In the genomic region with DNA sequence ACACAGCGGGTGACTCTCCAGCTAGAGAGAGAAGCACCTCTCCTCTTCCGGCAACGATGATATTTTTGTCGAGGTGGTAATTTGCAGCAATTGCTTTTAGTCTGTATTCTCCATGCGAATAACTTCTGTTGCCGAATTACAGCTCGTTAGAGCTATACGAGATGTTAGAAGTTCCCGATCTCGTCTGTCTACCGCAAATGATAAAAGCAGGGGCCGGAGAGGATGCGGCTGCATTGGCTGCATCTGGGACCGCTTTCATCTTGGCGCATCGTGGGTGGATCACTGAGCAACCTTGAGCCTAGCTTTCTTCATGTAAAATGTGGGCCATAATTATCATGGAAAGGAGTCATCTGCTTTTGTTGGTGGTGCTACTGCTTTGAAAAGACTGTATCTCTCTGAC, we compare ENCODE assay signal across 31 mouse cellular contexts.
DNase-seq lines count a peak whose midpoint lies in the region; ATAC-seq and TF ChIP-seq lines count a peak whose summit lies in the region.
"Had no signal": no experiment of that assay in that cellular context is flagged by ENCODE, and none has a peak within 500 bp of the region (broad histone marks: within the 10 kb centered on the region; RNA-seq: fewer than 3 reads in every experiment).

No protein-coding gene starts in this region.

- TF ChIP-seq CTCF in left cerebral cortex, adult 2 months (IDR thresholded peaks at IDR 0.05), result no peak

- no peaks in the 10 kb centered on the region for H3K36me3 ChIP-seq in forebrain, embryonic 14.5 days (ENCODE audit: control insufficient read depth, insufficient read depth, low read length)
- no peaks in the 10 kb centered on the region for H3K36me3 ChIP-seq in forebrain, embryonic 12.5 days (replicated peaks)
- H3K36me3 ChIP-seq: embryonic facial prominence, embryonic 13.5 days; forebrain, embryonic 10.5 days; heart, embryonic 10.5 days; heart, embryonic 15.5 days; kidney, embryonic 15.5 days; limb, embryonic 10.5 days; limb, embryonic 15.5 days; liver, embryonic 13.5 days; midbrain, embryonic 15.5 days; neural tube, embryonic 15.5 days had no signal

- no peak overlapping the region for H3K9ac ChIP-seq in forebrain, embryonic 14.5 days (ENCODE audit: low read length)
- no peak overlapping the region for H3K9ac ChIP-seq in forebrain, embryonic 12.5 days
- H3K9ac ChIP-seq: embryonic facial prominence, embryonic 13.5 days; heart, embryonic 15.5 days; kidney, embryonic 15.5 days; limb, embryonic 15.5 days; liver, embryonic 13.5 days; midbrain, embryonic 15.5 days; neural tube, embryonic 15.5 days had no signal

- H3K4me2 ChIP-seq in forebrain, embryonic 14.5 days (ENCODE audit: low read length), result no peak overlapping the region
- H3K4me2 ChIP-seq in forebrain, embryonic 12.5 days, result no peak overlapping the region
- H3K4me2 ChIP-seq: embryonic facial prominence, embryonic 13.5 days; heart, embryonic 15.5 days; kidney, embryonic 15.5 days; limb, embryonic 15.5 days; liver, embryonic 13.5 days; midbrain, embryonic 15.5 days; neural tube, embryonic 15.5 days had no signal

- intact Hi-C loops in left cerebral cortex, postnatal 4 days (cut with DNase I), result no loop called here
- intact Hi-C loops in left cerebral cortex, adult 2 months (cut with DNase I), result loop anchor here (2.0 kb wide), 2 partner anchors 29 to 333 kb away; a partner anchor contains a TSS

- H3K27ac ChIP-seq in forebrain, embryonic 14.5 days (ENCODE audit: low read depth, low read length), result no peak overlapping the region
- no peak overlapping the region for H3K27ac ChIP-seq in forebrain, embryonic 12.5 days
- peak overlapping the region; percentile 54 for H3K27ac ChIP-seq in left cerebral cortex, adult 2 months
- H3K27ac ChIP-seq: embryonic facial prominence, embryonic 13.5 days; forebrain, embryonic 10.5 days; heart, embryonic 10.5 days; heart, embryonic 15.5 days; kidney, embryonic 15.5 days; layer of hippocampus, adult 2 months; limb, embryonic 10.5 days; limb, embryonic 15.5 days; liver, embryonic 13.5 days; midbrain, embryonic 15.5 days; neural tube, embryonic 15.5 days had no signal

- H3K9me3 ChIP-seq in forebrain, embryonic 14.5 days (replicated peaks; ENCODE audit: control insufficient read depth, low read length), result no peaks in the 10 kb centered on the region
- H3K9me3 ChIP-seq in forebrain, embryonic 12.5 days, result no peaks in the 10 kb centered on the region
- H3K9me3 ChIP-seq: embryonic facial prominence, embryonic 13.5 days; forebrain, embryonic 10.5 days; heart, embryonic 10.5 days; heart, embryonic 15.5 days; kidney, embryonic 15.5 days; limb, embryonic 10.5 days; limb, embryonic 15.5 days; liver, embryonic 13.5 days; midbrain, embryonic 15.5 days; neural tube, embryonic 15.5 days had no signal

- no peaks in the 10 kb centered on the region for H3K4me1 ChIP-seq in forebrain, embryonic 14.5 days (ENCODE audit: control insufficient read depth, insufficient read depth, low read length)
- no peaks in the 10 kb centered on the region for H3K4me1 ChIP-seq in forebrain, embryonic 12.5 days
- H3K4me1 ChIP-seq: embryonic facial prominence, embryonic 13.5 days; forebrain, embryonic 10.5 days; heart, embryonic 10.5 days; heart, embryonic 15.5 days; kidney, embryonic 15.5 days; limb, embryonic 10.5 days; limb, embryonic 15.5 days; liver, embryonic 13.5 days; midbrain, embryonic 15.5 days; neural tube, embryonic 15.5 days had no signal

- no peak for ATAC-seq in forebrain, embryonic 14.5 days
- ATAC-seq in forebrain, embryonic 12.5 days (ENCODE audit: low FRiP score), result no peak
- ATAC-seq: hindbrain, embryonic 16.5 days; midbrain, embryonic 15.5 days had no signal

- no peaks in the 10 kb centered on the region for H3K27me3 ChIP-seq in forebrain, embryonic 14.5 days (replicated peaks; ENCODE audit: control insufficient read depth, insufficient read depth, low read length)
- no peaks in the 10 kb centered on the region for H3K27me3 ChIP-seq in forebrain, embryonic 12.5 days
- H3K27me3 ChIP-seq: CH12.LX; embryonic facial prominence, embryonic 13.5 days; heart, embryonic 15.5 days; kidney, embryonic 15.5 days; limb, embryonic 15.5 days; liver, embryonic 13.5 days; midbrain, embryonic 15.5 days; neural tube, embryonic 15.5 days had no signal

- whole genome bisulfite sequencing in forebrain, embryonic 14.5 days, result 68% methylated on average over 16 of the region's 16 CpGs
- WGBS in forebrain, embryonic 12.5 days, result 78% methylated on average over 16 of the region's 16 CpGs

- peak; percentile 19 for DNase-seq in forebrain, embryonic 14.5 days (ENCODE audit: low spot score)
- DNase-seq in left cerebral cortex, adult 11 months (ENCODE audit: low spot score), result peak; percentile 17
- no peak for DNase-seq in left cerebral cortex, postnatal 4 days
- peak in 1 of 2 experiments; percentile 31 for DNase-seq in left cerebral cortex, adult 2 months (ENCODE audit: extremely low spot score in 1 of 2, low spot score in 2 of 2)
- peak; percentile 25 to 39 for DNase-seq in right cerebral cortex, postnatal 10 days (ENCODE audit: low spot score in 2 of 2)
- no peak for DNase-seq in thymus, postnatal 4 days
- no peak for DNase-seq in Muller cell, postnatal 12 days (ENCODE audit: inconsistent ontology term)
- DNase-seq: adrenal gland, adult 8-10 months; cerebellum, adult 18-20 months; cerebellum, postnatal 10 days; gastrocnemius, postnatal 10 days; kidney, adult 18-20 months; kidney, postnatal 36 days; liver, embryonic 13.5 days; lung, adult 2 months; lung, postnatal 10 days; spleen, adult 18-20 months; thymus, postnatal 14 days had no signal

- no peak overlapping the region for H3K4me3 ChIP-seq in forebrain, embryonic 14.5 days (ENCODE audit: low read depth, low read length)
- no peak overlapping the region for H3K4me3 ChIP-seq in forebrain, embryonic 12.5 days (replicated peaks)
- H3K4me3 ChIP-seq in left cerebral cortex, adult 2 months, result no peak overlapping the region
- H3K4me3 ChIP-seq: embryonic facial prominence, embryonic 13.5 days; forebrain, embryonic 10.5 days; heart, embryonic 10.5 days; heart, embryonic 15.5 days; kidney, embryonic 15.5 days; layer of hippocampus, adult 2 months; limb, embryonic 10.5 days; limb, embryonic 15.5 days; liver, embryonic 13.5 days; midbrain, embryonic 15.5 days; neural tube, embryonic 15.5 days had no signal

Comparison
In these comparisons a context has a peak if more than half of its experiments do, and no peak if none do; other contexts are left out.
1. DNase-seq: peak in forebrain, embryonic 14.5 days (single experiment), left cerebral cortex, adult 11 months (single experiment) and right cerebral cortex, postnatal 10 days (2 of 2); none in left cerebral cortex, postnatal 4 days (single experiment), thymus, postnatal 4 days (single experiment) and Muller cell, postnatal 12 days (single experiment).